Mouse (Mus musculus) lung, adult 2 months (tissue): Measurements from ENCODE around the gene Gpa33.

Experiments used
- CTCF ChIP-seq: fragments of 200-500 bp; IDR thresholded peaks from 2 replicates; pipeline ENCODE4 v1.5.1; 2011; ENCODE audit warnings: mild to moderate bottlenecking, low read length, control low read depth; ENCODE audit not compliant: insufficient read depth
- POLR2A ChIP-seq: fragments of 200-500 bp; IDR thresholded peaks from 2 replicates; pipeline ENCODE4 v1.6.1; 2011; ENCODE audit warnings: low read depth, mild to moderate bottlenecking, control low read depth, low read length, borderline replicate concordance; ENCODE audit errors: extremely low read depth

DNA sequence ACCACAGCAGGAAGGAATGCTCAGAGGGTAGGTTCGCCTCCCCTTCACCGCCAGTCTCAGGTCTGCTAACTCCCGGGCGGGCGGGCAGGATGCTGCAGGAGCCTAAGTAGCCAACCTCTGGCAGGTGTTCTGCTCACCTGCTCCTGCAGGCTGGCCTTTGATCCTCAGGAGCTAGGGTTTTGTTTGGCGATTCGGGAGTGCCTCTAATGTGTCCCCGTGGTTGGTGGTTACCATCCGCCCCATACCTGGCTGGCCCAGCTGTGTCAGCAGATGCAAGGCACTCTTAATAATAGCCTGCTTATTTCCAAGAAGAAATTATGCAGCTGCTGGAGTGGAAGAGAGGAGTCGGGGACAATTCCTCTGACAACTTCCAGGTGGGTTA is 25.1 kb downstream of the Gpa33 start:
- TF ChIP-seq POLR2A: no peak
- TF ChIP-seq CTCF: no peak
